Mouse (Mus musculus) kidney, embryonic 14.5 days (tissue): ENCODE data around the gene Gm28048. TPM values are rescaled to one million over a fixed set of nuclear protein-coding genes. Genes with fewer than 3 reads are reported as not detected.

Experiments used
- ATAC-seq: fragments of 200-750 bp; cut with Nextera tagmentation; 2 replicates; pipeline ENCODE4 v1.8.0; 2017; ENCODE audit warnings: moderate number of reproducible peaks, mild to moderate bottlenecking, moderate TSS enrichment, moderate library complexity; ENCODE audit not compliant: low FRiP score, low TSS enrichment
- H3K27ac ChIP-seq: fragments of 300-500 bp; sonication (generic); 2 replicates; pipeline ENCODE4 v1.5.1; 2014; ENCODE audit warnings: low read depth, mild to moderate bottlenecking, low read length, moderate library complexity, mixed read lengths
- H3K27me3 ChIP-seq: fragments of 300-500 bp; sonication (generic); 2 replicates; pipeline ENCODE4 v1.6.1; 2014; ENCODE audit warnings: mild to moderate bottlenecking, low read length; ENCODE audit not compliant: control insufficient read depth, insufficient read depth
- H3K36me3 ChIP-seq: fragments of 300-500 bp; sonication (generic); 2 replicates; pipeline ENCODE4 v1.6.1; 2014; ENCODE audit warnings: low read length, mixed read lengths; ENCODE audit not compliant: control insufficient read depth, insufficient read depth
- H3K4me1 ChIP-seq: fragments of 300-500 bp; sonication (generic); 2 replicates; pipeline ENCODE4 v1.6.1; 2014; ENCODE audit warnings: low read length, mixed read lengths; ENCODE audit not compliant: control insufficient read depth, insufficient read depth
- H3K4me2 ChIP-seq: fragments of 300-500 bp; sonication (generic); replicated peaks from 2 replicates; pipeline ENCODE4 v1.6.1; 2014; ENCODE audit warnings: low read depth, mild to moderate bottlenecking, low read length
- H3K4me3 ChIP-seq: fragments of 300-500 bp; sonication (generic); 2 replicates; pipeline ENCODE4 v1.5.1; 2014; ENCODE audit warnings: mild to moderate bottlenecking, low read length
- H3K9ac ChIP-seq: fragments of 300-500 bp; sonication (generic); 2 replicates; pipeline ENCODE4 v1.6.1; 2014; ENCODE audit warnings: low read depth, mild to moderate bottlenecking, low read length, moderate library complexity
- H3K9me3 ChIP-seq: fragments of 300-500 bp; sonication (generic); 2 replicates; pipeline ENCODE4 v1.6.1; 2016; ENCODE audit warnings: low read length; ENCODE audit not compliant: control insufficient read depth
- WGBS: fragments of 180-500 bp; shearing (Covaris S2); extraction: QIAGEN DNeasy Blood & Tissue Kit; methylation state at CpG from one replicate; pipeline ENCODE4 v1.1.7; 2014; 5-methylcytosine and 5-hydroxymethylcytosine counted together
- polyA plus RNA-seq: library from polyadenylated mRNA; unstranded; fragments of >200 nt; fragmentation: Nextera tagmentation; extraction: Ambion mirVana; gene quantifications from 2 replicates; pipeline ENCODE4 v1.2.1, GENCODE M21; 2014

The Gm28048 gene
- polyA plus RNA-seq, 1 experiment from 2014 or later, result 19.7 TPM

DNA sequence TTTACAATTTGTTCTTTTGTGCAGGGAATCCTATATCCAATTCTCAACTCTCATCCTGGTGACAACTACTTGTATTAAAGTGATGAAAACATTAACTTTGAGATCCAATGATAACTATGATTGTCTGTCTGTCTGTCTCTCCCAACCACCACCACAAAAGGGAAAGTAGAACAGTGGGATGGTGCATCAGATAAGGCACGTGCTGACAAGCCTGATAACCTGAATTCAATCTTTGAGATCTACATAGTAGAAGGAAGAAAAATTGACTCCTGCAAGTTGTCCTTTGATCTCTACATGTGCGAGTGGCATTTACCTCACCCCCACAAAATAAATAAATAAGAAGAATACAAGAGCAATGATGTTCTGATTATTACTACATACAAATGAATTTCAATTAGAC lies 62.6 kb downstream of the Gm28048 start:
- H3K27ac ChIP-seq, result no peak overlapping the region
- no peaks in the 10 kb centered on the region for H3K36me3 ChIP-seq
- H3K9me3 ChIP-seq, result no peaks in the 10 kb centered on the region
- H3K27me3 ChIP-seq, result no peaks in the 10 kb centered on the region
- 75% methylated on average over 2 of the region's 2 CpGs for WGBS
- H3K4me1 ChIP-seq, result no peaks in the 10 kb centered on the region
- ATAC-seq, result no peak
- no peak overlapping the region for H3K4me3 ChIP-seq
- H3K9ac ChIP-seq, result no peak overlapping the region
- no peak overlapping the region for H3K4me2 ChIP-seq

DNA sequence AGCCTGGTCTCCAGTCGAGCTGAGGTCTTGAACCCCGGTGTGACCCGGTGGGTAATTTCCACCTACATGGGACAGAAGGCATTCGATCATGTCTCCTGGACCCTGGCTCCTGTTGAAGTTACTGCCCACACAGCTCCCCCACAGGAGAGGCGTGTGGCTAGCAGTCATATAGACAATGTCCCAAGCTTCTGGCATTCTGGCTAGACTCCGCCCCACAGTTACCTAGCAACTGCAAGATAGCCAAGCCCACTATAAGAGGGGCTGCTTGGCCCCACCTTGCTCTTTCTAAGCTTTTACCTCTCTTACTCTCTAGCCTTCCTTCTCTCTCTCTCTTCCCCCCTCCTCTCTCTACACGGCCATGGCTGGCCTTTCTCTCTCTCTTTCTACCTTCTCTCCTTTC lies 64.1 kb downstream of the Gm28048 start:
- no peak overlapping the region for H3K4me3 ChIP-seq
- no peaks in the 10 kb centered on the region for H3K36me3 ChIP-seq
- no peak overlapping the region for H3K27ac ChIP-seq
- no peaks in the 10 kb centered on the region for H3K9me3 ChIP-seq
- no peak overlapping the region for H3K4me2 ChIP-seq
- H3K27me3 ChIP-seq, result no peaks in the 10 kb centered on the region
- no peaks in the 10 kb centered on the region for H3K4me1 ChIP-seq
- no peak for ATAC-seq
- no peak overlapping the region for H3K9ac ChIP-seq
- WGBS, result 90% methylated on average over 7 of the region's 7 CpGs

DNA sequence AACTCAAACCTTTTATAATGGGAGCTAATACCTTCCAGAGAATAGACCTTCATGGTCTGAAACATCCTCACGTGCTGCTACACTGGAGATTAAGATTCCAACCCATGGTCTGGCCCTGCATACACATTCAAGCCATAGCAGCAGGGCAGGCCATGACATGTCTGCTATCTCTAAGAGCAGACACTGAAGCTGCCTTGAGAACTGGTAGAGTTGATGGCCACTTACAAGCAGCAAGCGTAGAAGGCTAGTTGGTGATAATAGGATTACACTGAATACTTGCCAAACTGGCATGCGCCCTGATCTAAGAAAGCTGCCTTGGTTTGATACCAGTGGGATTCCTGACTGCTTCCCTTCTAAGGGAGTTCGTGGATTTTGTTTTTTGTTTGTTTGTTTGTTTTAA lies 68.1 kb downstream of the Gm28048 start:
- no peak overlapping the region for H3K9ac ChIP-seq
- no peak overlapping the region for H3K27ac ChIP-seq
- H3K9me3 ChIP-seq, result no peaks in the 10 kb centered on the region
- H3K36me3 ChIP-seq, result no peaks in the 10 kb centered on the region
- 89% methylated on average over 4 of the region's 4 CpGs for WGBS
- no peaks in the 10 kb centered on the region for H3K27me3 ChIP-seq
- no peak overlapping the region for H3K4me3 ChIP-seq
- H3K4me1 ChIP-seq, result 0 out of 2 replicates have a peak, but pooled peaks cover 4% of the 10 kb centered on the region
- no peak for ATAC-seq
- no peak overlapping the region for H3K4me2 ChIP-seq

DNA sequence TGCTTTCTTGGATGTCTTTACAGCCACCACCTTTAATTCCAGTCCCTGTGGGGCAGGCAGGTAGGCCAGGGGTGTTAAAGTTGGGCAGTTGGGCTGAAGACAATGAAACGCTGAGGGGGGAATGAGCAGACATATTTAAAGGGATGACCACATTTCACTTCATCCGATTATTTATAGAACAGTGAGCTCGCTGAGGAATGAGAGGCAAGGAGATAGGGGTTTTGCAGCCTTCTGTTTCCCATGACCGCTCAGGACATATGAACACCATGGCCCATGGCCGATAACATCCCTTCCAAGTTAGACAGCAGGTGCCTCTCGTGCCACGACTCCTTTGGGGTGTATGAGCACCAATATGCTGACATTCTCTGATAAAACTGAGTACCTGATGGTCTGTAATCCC lies 70.1 kb downstream of the Gm28048 start:
- Histone ChIP-seq H3K27ac (no peak overlapping the region), H3K4me1 (0 out of 2 replicates have a peak, but pooled peaks cover 4% of the 10 kb centered on the region), H3K36me3 (no peaks in the 10 kb centered on the region), H3K4me2 (no peak overlapping the region), H3K4me3 (no peak overlapping the region), H3K9me3 (no peaks in the 10 kb centered on the region), H3K27me3 (no peaks in the 10 kb centered on the region), H3K9ac (no peak overlapping the region)
- WGBS, result 94% methylated on average over 7 of the region's 7 CpGs
- ATAC-seq, result no peak

DNA sequence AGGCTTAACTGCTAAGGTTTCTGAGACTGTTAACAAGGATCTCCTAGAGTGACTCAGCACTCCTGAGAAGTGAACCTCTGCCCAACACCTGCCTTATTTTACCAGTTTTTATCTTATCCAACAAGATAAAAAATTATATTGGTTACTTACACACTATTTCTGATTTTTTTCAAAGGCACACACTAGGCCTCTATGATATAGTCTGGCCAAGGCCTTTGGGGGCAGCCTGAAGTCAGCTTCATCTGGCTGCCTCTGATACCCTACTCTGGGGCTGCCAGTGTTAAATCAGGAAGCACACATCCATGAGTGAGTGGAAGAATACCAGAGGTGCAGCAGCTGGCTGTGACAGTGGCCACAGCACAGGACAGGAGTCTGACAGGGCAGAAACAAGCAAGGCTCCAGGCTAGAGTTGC lies 75.4 kb downstream of the Gm28048 start:
- no peaks in the 10 kb centered on the region for H3K36me3 ChIP-seq
- H3K9ac ChIP-seq, result no peak overlapping the region
- no peak for ATAC-seq
- no peaks in the 10 kb centered on the region for H3K27me3 ChIP-seq
- H3K4me1 ChIP-seq, result 0 out of 2 replicates have a peak, but pooled peaks cover 4% of the 10 kb centered on the region
- no peaks in the 10 kb centered on the region for H3K9me3 ChIP-seq
- H3K4me3 ChIP-seq, result no peak overlapping the region
- no peak overlapping the region for H3K27ac ChIP-seq
- no peak overlapping the region for H3K4me2 ChIP-seq

DNA sequence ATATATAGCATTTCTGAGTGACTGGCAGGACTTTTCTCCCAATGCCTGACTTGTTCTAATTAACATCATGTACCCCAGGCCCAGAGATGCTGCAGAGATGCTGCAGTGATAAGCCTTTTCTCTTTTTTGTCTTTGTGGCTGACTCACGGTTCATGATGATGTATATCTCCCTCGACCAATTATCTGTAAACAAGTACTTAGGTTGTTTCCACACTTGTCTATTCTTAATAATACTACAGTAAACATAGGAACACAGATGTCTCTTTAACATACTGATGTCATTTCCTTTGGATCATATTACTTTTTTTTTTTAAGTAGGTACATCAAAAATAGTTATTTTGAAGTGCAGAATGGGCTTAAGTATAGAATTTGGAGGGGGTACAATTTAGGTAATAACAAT lies 79.0 kb downstream of the Gm28048 start:
- Histone ChIP-seq H3K4me2 (no peak overlapping the region), H3K9ac (no peak overlapping the region), H3K27ac (no peak overlapping the region), H3K9me3 (no peaks in the 10 kb centered on the region), H3K4me1 (no peaks in the 10 kb centered on the region), H3K36me3 (no peaks in the 10 kb centered on the region; the same call in 1 of the 2 replicates), H3K27me3 (no peaks in the 10 kb centered on the region), H3K4me3 (no peak overlapping the region)
- 92% methylated on average over 2 of the region's 2 CpGs for WGBS
- no peak for ATAC-seq

DNA sequence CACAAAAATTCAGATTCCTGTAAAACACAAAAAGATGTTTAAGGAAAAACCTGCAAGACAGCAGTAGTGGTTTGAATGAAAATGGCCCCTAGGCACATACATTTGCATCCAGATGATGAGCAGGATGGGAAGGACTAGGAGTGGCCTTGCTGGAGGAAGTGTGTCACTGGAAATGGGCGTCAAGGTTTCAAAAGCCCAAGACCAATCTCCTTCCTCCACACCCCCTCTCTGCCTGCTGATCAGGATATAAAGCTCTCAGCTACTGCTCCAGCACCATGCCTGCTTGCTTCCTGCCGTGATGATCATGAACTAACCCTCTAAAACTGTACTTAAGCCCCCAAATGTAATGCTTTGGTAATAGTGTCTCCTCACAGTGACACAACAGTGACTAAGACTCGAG lies 81.8 kb downstream of the Gm28048 start:
- Histone ChIP-seq H3K9ac (no peak overlapping the region), H3K4me3 (no peak overlapping the region)

DNA sequence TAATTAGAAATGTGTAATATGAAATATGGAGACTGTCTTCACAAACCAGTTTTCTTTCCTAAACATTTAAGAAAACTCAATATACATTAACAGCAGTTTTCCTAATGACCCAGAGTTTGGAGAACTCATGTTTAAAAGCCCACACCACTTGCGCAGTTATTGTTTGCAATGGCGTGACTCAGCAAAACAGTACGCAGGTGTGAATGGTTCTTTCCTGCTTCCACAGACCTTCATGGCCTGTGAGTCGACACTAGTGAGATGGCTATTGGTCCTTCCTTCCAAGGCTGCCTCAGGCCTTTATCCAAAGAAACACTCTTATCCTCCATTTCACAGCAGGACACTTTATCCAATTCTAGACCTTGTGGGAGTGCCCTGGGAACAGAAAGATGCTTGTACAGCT lies 84.2 kb downstream of the Gm28048 start:
- no peaks in the 10 kb centered on the region for H3K4me1 ChIP-seq
- no peaks in the 10 kb centered on the region; the same call in 1 of the 2 replicates for H3K36me3 ChIP-seq
- no peak for ATAC-seq
- no peak overlapping the region for H3K9ac ChIP-seq
- 93% methylated on average over 4 of the region's 4 CpGs for WGBS
- no peak overlapping the region for H3K27ac ChIP-seq
- no peaks in the 10 kb centered on the region for H3K9me3 ChIP-seq
- no peak overlapping the region for H3K4me2 ChIP-seq
- H3K4me3 ChIP-seq, result no peak overlapping the region
- no peaks in the 10 kb centered on the region for H3K27me3 ChIP-seq

More for the DNA sequence above, 81.8 kb downstream of the Gm28048 start:
- no peaks in the 10 kb centered on the region for H3K4me1 ChIP-seq
- H3K4me2 ChIP-seq, result no peak overlapping the region
- WGBS, result 86% methylated on average over 3 of the region's 3 CpGs
- no peaks in the 10 kb centered on the region for H3K27me3 ChIP-seq
- no peaks in the 10 kb centered on the region for H3K9me3 ChIP-seq
- no peak for ATAC-seq
- H3K36me3 ChIP-seq, result no peaks in the 10 kb centered on the region; the same call in 1 of the 2 replicates
- H3K27ac ChIP-seq, result no peak overlapping the region

DNA sequence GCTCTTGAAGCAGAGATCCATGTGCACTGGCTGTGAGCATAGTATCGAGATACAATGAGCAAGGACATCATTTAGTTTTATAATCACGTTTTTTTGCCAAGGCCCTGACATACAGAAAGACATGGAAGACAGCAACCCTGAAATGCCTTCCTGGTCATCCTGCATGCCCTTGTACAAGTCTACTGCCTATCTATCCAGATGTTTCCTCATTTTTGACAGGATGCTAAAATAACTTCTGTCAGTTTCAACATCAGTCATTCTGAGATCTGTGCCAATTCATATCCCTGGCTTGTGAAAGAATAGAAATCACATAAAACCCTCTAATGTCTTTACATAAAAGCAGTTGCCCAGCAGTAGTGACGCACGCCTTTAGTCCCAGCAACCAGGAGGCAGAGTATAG lies 84.8 kb downstream of the Gm28048 start:
- H3K9me3 ChIP-seq, result no peaks in the 10 kb centered on the region
- no peaks in the 10 kb centered on the region for H3K27me3 ChIP-seq
- H3K9ac ChIP-seq, result no peak overlapping the region
- no peaks in the 10 kb centered on the region; the same call in 1 of the 2 replicates for H3K36me3 ChIP-seq
- H3K4me3 ChIP-seq, result no peak overlapping the region
- no peak overlapping the region for H3K27ac ChIP-seq
- no peak overlapping the region for H3K4me2 ChIP-seq
- 86% methylated on average over 4 of the region's 4 CpGs for WGBS
- no peaks in the 10 kb centered on the region for H3K4me1 ChIP-seq
- no peak for ATAC-seq
